Mouse (Mus musculus) E14TG2a.4 (cell line): ENCODE measurements at regions not wholly inside any gene's neighbourhood (a gene's known extent, or its start where the extent isn't known, plus 50 kb on each side); places are given as distances from the start of the nearest gene placed in this dataset.

Experiments
- CTCF ChIP-seq: conservative IDR thresholded peaks from 2 replicates; pipeline ENCODE4 v1.5.1; 2014; ENCODE audit warnings: low read length
- NANOG ChIP-seq: IDR thresholded peaks from 2 replicates; pipeline ENCODE4 v1.6.1; 2014; ENCODE audit warnings: borderline replicate concordance, low read length, mixed read lengths
- POU5F1 ChIP-seq: IDR thresholded peaks from 2 replicates; pipeline ENCODE4 v1.6.1; 2014; ENCODE audit warnings: low read length, borderline replicate concordance

DNA sequence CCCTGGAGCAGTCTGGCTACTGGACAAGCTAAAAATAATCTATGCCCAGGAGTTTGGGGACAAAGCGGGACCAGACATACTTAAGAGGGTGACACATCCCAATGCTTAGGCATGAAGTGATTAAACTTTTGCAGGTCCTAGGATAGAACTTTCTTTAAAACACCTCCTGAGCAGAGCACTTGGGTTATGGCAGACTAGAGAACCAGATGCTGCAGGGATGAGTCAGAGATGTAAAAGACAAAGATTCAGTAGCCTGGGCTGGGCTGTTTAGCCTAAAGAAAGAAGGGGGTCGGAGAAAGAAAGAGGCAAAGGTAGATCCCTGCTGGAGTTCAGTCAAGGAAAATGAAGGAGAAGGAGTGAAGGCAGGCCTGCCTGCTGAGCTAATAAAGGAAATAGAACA, 249.0 kb downstream of the Pax3 start:
- no peak for TF ChIP-seq CTCF
- TF ChIP-seq POU5F1, result no peak
- no peak for TF ChIP-seq NANOG
